Mouse (Mus musculus) heart, postnatal 0 days (tissue): ENCODE measurements around the gene Arhgap28.

Source experiments
- CTCF ChIP-seq: IDR thresholded peaks from 2 replicates; pipeline ENCODE4 v1.5.1; 2016; ENCODE audit warnings: antibody characterized with exemption, control low read depth, low read depth
- EP300 ChIP-seq: IDR thresholded peaks from 2 replicates; pipeline ENCODE4 v1.6.1; 2016; ENCODE audit warnings: antibody characterized with exemption, low read depth

- TF ChIP-seq CTCF (no peak), EP300 (no peak)
Observed at GRCm38 (mm10) chr17:67901161-67901560, 102.8 kb downstream of the Arhgap28 start.
